8 mouse cellular contexts compared by ENCODE assay signal in genomic region chr1:112451622-112452021, GRCm38 (mm10).
DNase-seq lines count a peak whose midpoint lies in the region; ATAC-seq lines count a peak whose summit lies in the region.

No protein-coding gene starts in this region.

- H3K4me1 ChIP-seq in forebrain, embryonic 11.5 days (replicated peaks; ENCODE audit: control insufficient read depth, insufficient read depth, low read length) = no peaks in the 10 kb centered on the region
- no peaks in the 10 kb centered on the region for H3K4me1 ChIP-seq in forebrain, embryonic 10.5 days
- H3K4me1 ChIP-seq in hindbrain, embryonic 15.5 days (replicated peaks) = no peaks in the 10 kb centered on the region
- H3K4me1 ChIP-seq in kidney, embryonic 15.5 days = no peaks in the 10 kb centered on the region

- no peak overlapping the region for H3K27ac ChIP-seq in forebrain, embryonic 11.5 days (ENCODE audit: low read depth, low read length)
- H3K27ac ChIP-seq in forebrain, embryonic 10.5 days = no peak overlapping the region
- no peak overlapping the region for H3K27ac ChIP-seq in hindbrain, embryonic 15.5 days (replicated peaks)
- H3K27ac ChIP-seq in kidney, embryonic 15.5 days = no peak overlapping the region

- H3K4me3 ChIP-seq in forebrain, embryonic 11.5 days (ENCODE audit: low read depth, low read length) = no peak overlapping the region
- H3K4me3 ChIP-seq in forebrain, embryonic 10.5 days = no peak overlapping the region
- no peak overlapping the region for H3K4me3 ChIP-seq in hindbrain, embryonic 15.5 days
- no peak overlapping the region for H3K4me3 ChIP-seq in kidney, embryonic 15.5 days (replicated peaks)

- peak; percentile 56; the same call in 1 of the 2 replicates for ATAC-seq in forebrain, embryonic 11.5 days (replicated peaks; ENCODE audit: low FRiP score)
- ATAC-seq in hindbrain, embryonic 15.5 days (ENCODE audit: low FRiP score, low read depth) = peak; percentile 65
- no peak for ATAC-seq in kidney, embryonic 15.5 days (replicated peaks; ENCODE audit: low FRiP score)
- no peak for ATAC-seq in erythroblast, adult 5-6 weeks (replicated peaks; ENCODE audit: low FRiP score, poor library complexity, severe bottlenecking)

- no peak overlapping the region for H3K9ac ChIP-seq in forebrain, embryonic 11.5 days (ENCODE audit: low read length)
- H3K9ac ChIP-seq in hindbrain, embryonic 15.5 days = no peak overlapping the region
- no peak overlapping the region for H3K9ac ChIP-seq in kidney, embryonic 15.5 days

- no peak for DNase-seq in forebrain, embryonic 11.5 days (ENCODE audit: low spot score)
- no peak for DNase-seq in forebrain, embryonic 10.5 days (ENCODE audit: extremely low spot score, low spot score)
- peak; percentile 6 to 9 for DNase-seq in right cerebral cortex, adult 2 months (ENCODE audit: low spot score in 2 of 2)
- no peak for DNase-seq in right cerebral cortex, postnatal 36 days (ENCODE audit: low spot score in 2 of 2)
- no peak for DNase-seq in adrenal gland, adult 2 months

- no peaks in the 10 kb centered on the region for H3K9me3 ChIP-seq in forebrain, embryonic 11.5 days (ENCODE audit: control insufficient read depth, low read length)
- H3K9me3 ChIP-seq in forebrain, embryonic 10.5 days = no peaks in the 10 kb centered on the region
- no peaks in the 10 kb centered on the region for H3K9me3 ChIP-seq in hindbrain, embryonic 15.5 days
- no peaks in the 10 kb centered on the region for H3K9me3 ChIP-seq in kidney, embryonic 15.5 days (replicated peaks)

- no peaks in the 10 kb centered on the region for H3K36me3 ChIP-seq in forebrain, embryonic 11.5 days (ENCODE audit: control insufficient read depth, insufficient read depth, low read length)
- H3K36me3 ChIP-seq in forebrain, embryonic 10.5 days (replicated peaks) = no peaks in the 10 kb centered on the region
- no peaks in the 10 kb centered on the region for H3K36me3 ChIP-seq in hindbrain, embryonic 15.5 days
- H3K36me3 ChIP-seq in kidney, embryonic 15.5 days = no peaks in the 10 kb centered on the region

- no peak overlapping the region for H3K4me2 ChIP-seq in forebrain, embryonic 11.5 days (ENCODE audit: low read depth, low read length, severe bottlenecking)
- H3K4me2 ChIP-seq in hindbrain, embryonic 15.5 days = no peak overlapping the region
- no peak overlapping the region for H3K4me2 ChIP-seq in kidney, embryonic 15.5 days

- no peaks in the 10 kb centered on the region for H3K27me3 ChIP-seq in forebrain, embryonic 11.5 days (ENCODE audit: control insufficient read depth, insufficient read depth, low read length)
- H3K27me3 ChIP-seq in forebrain, embryonic 10.5 days (ENCODE audit: poor library complexity, severe bottlenecking) = no peaks in the 10 kb centered on the region
- no peaks in the 10 kb centered on the region for H3K27me3 ChIP-seq in hindbrain, embryonic 15.5 days
- no peaks in the 10 kb centered on the region for H3K27me3 ChIP-seq in kidney, embryonic 15.5 days

- WGBS in forebrain, embryonic 11.5 days = 19% methylated on average over 2 of the region's 2 CpGs
- 18% methylated on average over 2 of the region's 2 CpGs for WGBS in forebrain, embryonic 10.5 days
- WGBS in hindbrain, embryonic 15.5 days = 14% methylated on average over 2 of the region's 2 CpGs
- WGBS in kidney, embryonic 15.5 days = 14% methylated on average over 2 of the region's 2 CpGs

Comparison
In these comparisons a context has a peak if more than half of its experiments do, and no peak if none do; other contexts are left out.
1. DNase-seq: peak in right cerebral cortex, adult 2 months (2 of 2); none in forebrain, embryonic 11.5 days (single experiment), forebrain, embryonic 10.5 days (single experiment), right cerebral cortex, postnatal 36 days (0 of 2) and adrenal gland, adult 2 months (single experiment).
2. ATAC-seq: peak in forebrain, embryonic 11.5 days (single experiment) and hindbrain, embryonic 15.5 days (single experiment); none in kidney, embryonic 15.5 days (single experiment) and erythroblast, adult 5-6 weeks (single experiment).